Mouse (Mus musculus): ENCODE data around the gene BC049715. TPM values are rescaled to one million over a fixed set of nuclear protein-coding genes. Genes with fewer than 3 reads are reported as not detected.

BC049715 gene
- polyA plus RNA-seq, 1 experiment, result not detected

DNA sequence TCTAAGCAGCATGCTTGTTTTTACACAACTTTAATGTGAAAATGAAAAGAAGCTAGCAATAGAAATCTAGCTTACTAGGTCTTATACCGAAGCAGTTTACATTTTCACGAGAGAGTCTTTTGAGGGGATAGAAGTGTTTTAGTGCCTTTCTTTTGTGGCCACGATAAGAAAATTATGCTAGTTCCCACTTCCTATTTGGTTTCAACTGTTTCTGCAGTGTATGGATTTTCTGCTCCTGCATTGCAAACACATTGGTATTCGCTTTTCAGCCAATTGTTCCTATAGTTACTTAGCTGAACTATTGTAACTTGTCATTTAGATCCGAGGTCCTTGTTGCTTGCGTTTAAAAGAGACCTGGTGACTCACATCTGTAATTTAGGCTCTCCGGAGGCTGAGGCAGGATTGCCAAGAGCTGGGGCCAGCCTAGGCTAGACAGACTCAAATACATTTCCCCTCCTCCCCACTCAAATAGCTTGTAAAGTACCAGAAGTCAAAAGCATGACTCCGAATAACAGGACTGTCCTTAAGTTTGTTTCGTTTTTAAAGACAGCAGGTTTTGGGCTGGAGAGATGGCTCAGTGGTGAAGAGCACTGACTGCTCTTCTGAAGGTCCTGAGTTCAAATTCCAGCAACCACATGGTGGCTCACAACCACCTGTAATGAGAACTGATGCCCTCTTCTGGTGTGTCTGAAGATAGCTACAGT, 22.6 kb upstream of the BC049715 start:
- peak overlapping the region; percentile 49 for H3K4me3 ChIP-seq (replicated peaks; ENCODE audit: control insufficient read depth, low read depth, low read length)
- TF ChIP-seq POLR2A (IDR thresholded peaks at IDR 0.05; ENCODE audit: borderline replicate concordance, control insufficient read depth, low read depth, low read length) (no peak), CTCF (IDR thresholded peaks at IDR 0.05; ENCODE audit: control insufficient read depth, insufficient read depth, low read length) (no peak)
- no peaks in the 10 kb centered on the region for H3K4me1 ChIP-seq (ENCODE audit: control insufficient read depth, insufficient read depth, low read length)
- 2% methylated on average over 9 of the region's 9 CpGs for WGBS
- H3K27ac ChIP-seq (ENCODE audit: control insufficient read depth, insufficient read depth, low read depth, low read length, poor library complexity), result peak overlapping the region; percentile 75

DNA sequence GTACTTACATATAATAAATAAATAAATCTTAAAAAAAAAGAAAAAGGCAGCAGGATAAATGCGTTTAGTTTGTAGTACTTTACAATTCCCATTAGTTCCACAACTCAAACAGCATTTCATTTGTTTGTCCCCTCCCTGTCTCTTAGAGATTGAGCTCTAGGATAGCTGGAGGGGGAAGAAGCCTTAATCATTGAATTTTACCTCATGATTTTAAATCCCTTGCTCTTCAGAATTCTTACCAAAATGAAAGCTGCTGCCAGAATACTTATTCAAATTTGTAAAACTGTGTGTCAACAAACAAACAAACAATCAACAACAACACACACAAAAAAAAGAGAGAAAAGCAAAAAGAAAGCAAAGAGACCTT, 22.0 kb upstream of the BC049715 start:
- Histone ChIP-seq H3K4me1 (ENCODE audit: control insufficient read depth, insufficient read depth, low read length) (peaks cover 2% of the 10 kb centered on the region; the same call in 1 of the 2 replicates), H3K27ac (ENCODE audit: control insufficient read depth, insufficient read depth, low read depth, low read length, poor library complexity) (no peak overlapping the region), H3K4me3 (replicated peaks; ENCODE audit: control insufficient read depth, low read depth, low read length) (no peak overlapping the region)
- TF ChIP-seq CTCF (IDR thresholded peaks at IDR 0.05; ENCODE audit: control insufficient read depth, insufficient read depth, low read length) (no peak), POLR2A (IDR thresholded peaks at IDR 0.05; ENCODE audit: borderline replicate concordance, control insufficient read depth, low read depth, low read length) (no peak)
- WGBS, result 66% methylated on average over 1 of the region's 1 CpGs

DNA sequence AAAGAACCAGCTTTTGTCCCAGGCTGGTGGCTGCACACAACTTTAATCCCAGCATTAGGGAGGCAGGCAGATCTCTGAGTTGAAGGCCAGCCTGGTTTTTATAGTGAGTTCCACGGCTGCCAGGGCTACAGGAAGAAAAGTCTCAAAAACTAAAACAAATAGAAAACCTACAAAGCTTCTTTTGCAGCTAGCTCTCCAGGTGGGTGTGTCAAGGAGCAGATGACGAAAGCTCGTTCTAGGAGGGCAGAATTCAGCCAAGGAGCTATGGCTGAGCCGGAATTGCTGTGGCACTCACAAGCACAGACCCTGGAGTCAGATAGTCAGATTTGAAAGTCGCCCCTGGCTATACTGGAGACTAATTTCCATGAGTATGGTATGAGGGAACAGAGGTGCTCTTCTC, 20.6 kb upstream of the BC049715 start:
- WGBS, result 81% methylated on average over 5 of the region's 5 CpGs
- no peak overlapping the region for H3K27ac ChIP-seq (ENCODE audit: control insufficient read depth, insufficient read depth, low read depth, low read length, poor library complexity)
- no peak overlapping the region for H3K4me3 ChIP-seq (replicated peaks; ENCODE audit: control insufficient read depth, low read depth, low read length)
- H3K4me1 ChIP-seq (ENCODE audit: control insufficient read depth, insufficient read depth, low read length), result peaks cover 2% of the 10 kb centered on the region; the same call in 1 of the 2 replicates
- TF ChIP-seq POLR2A (IDR thresholded peaks at IDR 0.05; ENCODE audit: borderline replicate concordance, control insufficient read depth, low read depth, low read length), result no peak
- no peak for TF ChIP-seq CTCF (IDR thresholded peaks at IDR 0.05; ENCODE audit: control insufficient read depth, insufficient read depth, low read length)

DNA sequence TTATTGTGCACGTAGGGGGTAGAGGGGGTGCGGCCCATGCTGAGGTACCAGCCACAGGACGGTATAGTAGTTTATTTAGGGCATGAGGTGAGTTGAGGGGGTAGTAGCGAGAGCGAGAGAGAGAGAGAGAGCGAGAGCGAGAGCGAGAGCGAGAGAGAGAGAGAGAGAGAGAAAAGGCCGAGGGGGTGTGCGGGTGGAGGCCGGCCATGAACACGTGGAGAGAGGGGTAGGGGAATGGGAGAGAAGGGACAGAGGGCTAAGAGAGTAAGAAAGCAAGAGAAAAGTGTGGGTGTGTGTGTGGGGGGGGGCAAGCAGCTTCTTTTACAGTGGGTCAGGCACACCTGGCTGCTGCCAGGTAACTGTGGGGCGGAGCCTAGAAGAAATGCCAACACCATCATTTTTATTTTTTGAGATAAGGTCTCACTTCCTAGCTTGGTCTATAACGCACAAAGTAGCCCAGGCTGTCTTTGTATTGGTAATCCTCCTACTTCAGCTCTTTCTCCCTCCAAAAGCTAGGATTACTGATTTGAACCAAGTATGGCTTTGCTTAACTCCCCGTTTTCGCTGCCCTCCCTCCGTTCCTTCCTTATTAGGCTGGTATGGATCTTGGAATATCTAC, 19.9 kb upstream of the BC049715 start:
- Histone ChIP-seq H3K4me3 (replicated peaks; ENCODE audit: control insufficient read depth, low read depth, low read length) (peak overlapping the region; percentile 65), H3K4me1 (ENCODE audit: control insufficient read depth, insufficient read depth, low read length) (peaks cover 2% of the 10 kb centered on the region; the same call in 1 of the 2 replicates), H3K27ac (ENCODE audit: control insufficient read depth, insufficient read depth, low read depth, low read length, poor library complexity) (peak overlapping the region; percentile 31)
- WGBS, result 53% methylated on average over 18 of the region's 18 CpGs
- TF ChIP-seq CTCF (IDR thresholded peaks at IDR 0.05; ENCODE audit: control insufficient read depth, insufficient read depth, low read length) (no peak), POLR2A (IDR thresholded peaks at IDR 0.05; ENCODE audit: borderline replicate concordance, control insufficient read depth, low read depth, low read length) (no peak)

DNA sequence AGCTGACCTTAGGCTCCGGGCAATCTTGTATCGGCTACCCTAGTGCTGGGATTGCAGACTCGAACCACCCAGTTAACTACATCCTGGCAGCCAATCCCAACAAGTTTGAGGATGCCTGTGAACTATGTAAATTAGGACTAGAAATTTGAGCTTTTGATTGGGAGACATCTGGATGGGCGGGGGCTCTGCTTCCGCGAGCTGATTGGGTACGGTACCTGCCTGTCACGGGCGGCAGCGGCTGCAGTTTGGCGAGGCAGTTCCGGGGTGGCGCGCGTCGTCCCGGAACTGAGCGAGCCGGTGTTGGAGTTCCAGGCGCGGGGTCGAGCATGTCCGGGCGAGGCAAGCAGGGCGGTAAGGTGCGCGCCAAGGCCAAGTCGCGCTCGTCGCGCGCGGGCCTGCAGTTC, 19.4 kb upstream of the BC049715 start, which contains the start of gene H2afj:
TSS of gene H2afj (plus strand) at position 231 of the 404 bp plus-strand sequence.
- WGBS, result under 1% methylated on average over 34 of the region's 34 CpGs
- TF ChIP-seq POLR2A (IDR thresholded peaks at IDR 0.05; ENCODE audit: borderline replicate concordance, control insufficient read depth, low read depth, low read length) (peak; percentile 91), CTCF (IDR thresholded peaks at IDR 0.05; ENCODE audit: control insufficient read depth, insufficient read depth, low read length) (no peak)
- Histone ChIP-seq H3K4me1 (ENCODE audit: control insufficient read depth, insufficient read depth, low read length) (peaks cover 2% of the 10 kb centered on the region; the same call in 1 of the 2 replicates), H3K4me3 (replicated peaks; ENCODE audit: control insufficient read depth, low read depth, low read length) (peak within 1 kb of the TSS; percentile 79), H3K27ac (ENCODE audit: control insufficient read depth, insufficient read depth, low read depth, low read length, poor library complexity) (peak within 1 kb of the TSS; percentile 94)

DNA sequence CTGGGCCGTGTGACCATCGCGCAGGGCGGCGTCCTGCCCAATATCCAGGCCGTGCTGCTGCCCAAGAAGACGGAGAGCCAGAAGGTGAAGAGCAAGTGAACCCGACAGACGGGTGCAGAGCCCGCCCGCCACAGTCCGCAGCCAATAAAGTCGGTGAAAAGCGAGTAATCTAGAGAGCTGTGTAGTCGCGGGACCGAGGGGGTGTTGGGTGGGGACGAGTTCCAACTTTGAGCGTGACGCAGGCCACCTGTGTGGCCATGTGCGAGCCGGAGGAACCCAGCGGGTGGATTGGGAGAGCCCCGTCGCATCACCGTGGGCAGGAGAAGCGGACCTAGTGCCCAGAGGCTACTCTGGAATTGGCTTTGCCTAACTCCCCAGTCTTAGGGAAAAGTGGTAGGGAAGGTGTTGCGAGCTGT, 18.8 kb upstream of the BC049715 start:
- Histone ChIP-seq H3K27ac (ENCODE audit: control insufficient read depth, insufficient read depth, low read depth, low read length, poor library complexity) (peak overlapping the region; percentile 94), H3K4me1 (ENCODE audit: control insufficient read depth, insufficient read depth, low read length) (peaks cover 2% of the 10 kb centered on the region; the same call in 1 of the 2 replicates), H3K4me3 (replicated peaks; ENCODE audit: control insufficient read depth, low read depth, low read length) (peak overlapping the region; percentile 79)
- WGBS, result 1% methylated on average over 28 of the region's 28 CpGs
- no peak for TF ChIP-seq CTCF (IDR thresholded peaks at IDR 0.05; ENCODE audit: control insufficient read depth, insufficient read depth, low read length)
- TF ChIP-seq POLR2A (IDR thresholded peaks at IDR 0.05; ENCODE audit: borderline replicate concordance, control insufficient read depth, low read depth, low read length), result no peak

DNA sequence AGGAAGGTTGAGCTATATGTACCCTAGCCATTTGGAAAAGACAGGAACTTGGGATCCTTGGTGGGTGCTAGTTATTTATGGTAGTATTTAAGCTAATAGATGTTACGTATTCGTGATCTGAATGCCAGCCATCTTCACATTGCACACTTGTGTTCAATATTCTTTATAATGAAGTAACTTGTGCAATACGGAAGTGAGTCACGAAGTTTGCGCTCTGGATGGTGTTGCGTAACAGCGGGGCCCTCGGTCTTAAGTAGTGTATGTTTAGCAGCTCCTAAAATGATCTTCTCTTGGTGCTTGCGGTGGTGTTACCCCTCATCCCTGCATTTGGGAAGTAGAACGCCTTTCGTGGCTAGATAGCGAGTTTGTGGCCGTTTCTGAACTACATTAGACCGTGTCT, 18.3 kb upstream of the BC049715 start:
- TF ChIP-seq CTCF (IDR thresholded peaks at IDR 0.05; ENCODE audit: control insufficient read depth, insufficient read depth, low read length) (no peak), POLR2A (IDR thresholded peaks at IDR 0.05; ENCODE audit: borderline replicate concordance, control insufficient read depth, low read depth, low read length) (no peak)
- peak overlapping the region; percentile 79 for H3K4me3 ChIP-seq (replicated peaks; ENCODE audit: control insufficient read depth, low read depth, low read length)
- 0% methylated on average over 14 of the region's 14 CpGs for WGBS
- H3K4me1 ChIP-seq (ENCODE audit: control insufficient read depth, insufficient read depth, low read length), result peaks cover 2% of the 10 kb centered on the region; the same call in 1 of the 2 replicates
- peak overlapping the region; percentile 94 for H3K27ac ChIP-seq (ENCODE audit: control insufficient read depth, insufficient read depth, low read depth, low read length, poor library complexity)

DNA sequence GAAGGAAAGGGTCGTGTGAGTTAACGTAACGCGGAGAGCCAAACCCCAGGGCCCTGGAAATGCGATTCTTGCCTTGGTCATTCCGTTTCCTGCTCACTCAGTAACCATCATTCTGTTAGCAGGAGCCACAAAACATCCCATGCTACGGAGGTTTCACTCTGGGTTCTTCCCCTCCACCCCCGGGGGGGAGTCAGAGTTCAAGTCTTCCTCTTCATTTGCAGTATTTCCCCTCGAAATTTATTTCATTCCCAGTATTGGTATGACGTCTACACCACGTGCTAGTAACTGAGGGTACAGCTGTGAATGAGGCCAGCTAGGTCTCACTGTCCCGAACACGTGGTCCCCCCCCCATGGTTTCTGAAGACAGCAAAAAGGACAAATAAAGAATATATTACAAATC, 17.8 kb upstream of the BC049715 start:
- 33% methylated on average over 13 of the region's 13 CpGs for WGBS
- Histone ChIP-seq H3K4me3 (replicated peaks; ENCODE audit: control insufficient read depth, low read depth, low read length) (peak overlapping the region; percentile 54), H3K27ac (ENCODE audit: control insufficient read depth, insufficient read depth, low read depth, low read length, poor library complexity) (peak overlapping the region; percentile 4; the same call in 1 of the 2 replicates), H3K4me1 (ENCODE audit: control insufficient read depth, insufficient read depth, low read length) (peaks cover 2% of the 10 kb centered on the region)
- TF ChIP-seq CTCF (IDR thresholded peaks at IDR 0.05; ENCODE audit: control insufficient read depth, insufficient read depth, low read length) (no peak), POLR2A (IDR thresholded peaks at IDR 0.05; ENCODE audit: borderline replicate concordance, control insufficient read depth, low read depth, low read length) (no peak)
